Mouse (Mus musculus) cortical plate, adult 2 months (tissue): ENCODE results near the gene C8a.

Experiments
- CTCF ChIP-seq: fragments of 200-500 bp; IDR thresholded peaks from 2 replicates; pipeline ENCODE4 v1.5.1; 2011; ENCODE audit warnings: mild to moderate bottlenecking, control low read depth, low read length; ENCODE audit not compliant: insufficient read depth; ENCODE audit errors: extremely low read depth
- POLR2A ChIP-seq: fragments of 200-500 bp; IDR thresholded peaks from 2 replicates; pipeline ENCODE4 v1.6.1; 2011; ENCODE audit warnings: mild to moderate bottlenecking, low read length, control low read depth; ENCODE audit not compliant: insufficient read depth; ENCODE audit errors: extremely low read depth

DNA sequence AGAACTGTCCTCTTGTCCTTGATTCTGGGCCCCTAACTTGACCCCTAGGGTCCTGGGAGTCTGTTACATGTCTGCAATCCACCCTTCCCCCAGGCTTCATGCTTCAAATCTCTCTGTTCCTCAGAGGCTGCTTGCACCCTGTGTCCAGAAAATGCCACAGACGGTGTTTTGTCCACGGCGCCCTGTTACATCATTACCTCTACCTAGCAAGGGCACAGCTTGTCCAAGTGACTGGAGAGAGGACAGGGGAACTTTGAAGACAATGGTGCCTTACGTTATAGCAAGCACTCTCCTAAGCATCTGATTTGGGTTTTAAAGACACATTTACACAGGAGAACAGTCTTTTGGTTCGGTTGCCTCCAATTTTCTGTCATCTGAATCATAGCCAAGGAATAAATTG, 17.4 kb upstream of the C8a start:
- TF ChIP-seq POLR2A (no peak), CTCF (no peak)
